Mouse (Mus musculus): ENCODE data around the gene Pde10a.

- TF ChIP-seq CTCF (IDR thresholded peaks at IDR 0.05; ENCODE audit: low read depth): 0 out of 2 replicates have a peak, but pooled peaks have one; percentile 5
- no peak for TF ChIP-seq EP300 (IDR thresholded peaks at IDR 0.05; ENCODE audit: low read depth)
Measured at GRCm38 (mm10) chr17:8508305-8509141, 16.6 kb upstream of the Pde10a start.

All from heart, postnatal 0 days (tissue).